Mouse (Mus musculus) embryonic facial prominence, embryonic 12.5 days (tissue): ENCODE data around the gene 3425401B19Rik. TPM values are rescaled to one million over a fixed set of nuclear protein-coding genes. Genes with fewer than 3 reads are reported as not detected.

Experiments
- ATAC-seq: fragments of 200-750 bp; cut with Nextera tagmentation; 2 replicates; pipeline ENCODE4 v1.8.0; 2017; ENCODE audit not compliant: insufficient number of reproducible peaks, insufficient read depth, low FRiP score, low TSS enrichment
- H3K27ac ChIP-seq: fragments of 300-500 bp; sonication (generic); 2 replicates; pipeline ENCODE4 v1.5.1; 2016; ENCODE audit warnings: mild to moderate bottlenecking
- H3K27me3 ChIP-seq: fragments of 300-500 bp; sonication (generic); 2 replicates; pipeline ENCODE4 v1.6.1; 2016; ENCODE audit warnings: mild to moderate bottlenecking, moderate library complexity
- H3K36me3 ChIP-seq: fragments of 300-500 bp; sonication (generic); 2 replicates; pipeline ENCODE4 v1.6.1; 2016; ENCODE audit warnings: mild to moderate bottlenecking
- H3K4me1 ChIP-seq: fragments of 300-500 bp; sonication (generic); 2 replicates; pipeline ENCODE4 v1.6.1; 2016
- H3K4me2 ChIP-seq: fragments of 300-500 bp; sonication (generic); replicated peaks from 2 replicates; pipeline ENCODE4 v1.6.1; 2016; ENCODE audit warnings: mild to moderate bottlenecking, moderate library complexity
- H3K4me3 ChIP-seq: fragments of 300-500 bp; sonication (generic); 2 replicates; pipeline ENCODE4 v1.5.1; 2016; ENCODE audit warnings: mild to moderate bottlenecking
- H3K9ac ChIP-seq: fragments of 300-500 bp; sonication (generic); 2 replicates; pipeline ENCODE4 v1.6.1; 2016; ENCODE audit warnings: mild to moderate bottlenecking, moderate library complexity
- H3K9me3 ChIP-seq: fragments of 300-500 bp; sonication (generic); 2 replicates; pipeline ENCODE4 v1.6.1; 2016; ENCODE audit warnings: mild to moderate bottlenecking, moderate library complexity
- WGBS: fragments of 180-500 bp; shearing (Covaris S2); methylation state at CpG from one replicate; pipeline ENCODE4 v1.1.7; 2016; 5-methylcytosine and 5-hydroxymethylcytosine counted together
- polyA plus RNA-seq: library from polyadenylated mRNA; unstranded; fragments of >200 nt; fragmentation: Nextera tagmentation; extraction: Ambion mirVana; gene quantifications from 2 replicates; pipeline ENCODE4 v1.2.1, GENCODE M21; 2016

Gene 3425401B19Rik
- 0.37 and 0.47 TPM in 2 replicates for polyA plus RNA-seq

DNA sequence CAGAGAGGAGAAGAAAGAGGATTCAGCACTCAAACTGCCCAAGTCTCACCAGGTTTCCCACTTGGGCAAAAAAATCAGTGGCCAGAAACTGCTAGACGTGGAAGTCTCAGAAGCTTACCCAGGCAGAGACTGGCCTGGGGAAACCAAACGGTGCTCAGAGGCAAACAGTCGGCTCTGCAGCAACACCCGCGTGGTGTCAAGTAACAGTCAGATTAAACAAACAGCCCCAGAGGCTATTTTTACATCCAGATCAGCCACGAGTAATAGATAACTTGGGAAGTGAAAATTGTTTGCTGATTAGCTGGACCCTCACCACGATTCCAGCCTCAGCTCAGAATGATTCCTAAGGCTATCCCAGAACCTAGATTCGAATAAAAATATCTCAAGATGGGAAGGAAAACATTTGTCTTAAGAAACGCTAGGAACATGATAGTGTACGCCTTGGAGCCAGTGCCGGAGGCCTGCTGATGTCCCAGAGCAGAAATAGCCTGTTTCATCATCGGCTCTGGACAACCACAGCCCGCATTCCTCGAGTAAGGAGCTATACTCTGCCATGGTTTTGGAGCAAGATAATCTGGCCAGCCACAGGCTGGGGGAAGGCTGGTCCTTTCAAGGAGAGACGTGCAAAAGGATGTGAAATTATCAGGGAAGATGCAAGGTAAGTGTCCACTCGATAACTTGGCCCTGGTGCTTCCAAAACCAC lies at the start of gene 3425401B19Rik:
Gene 3425401B19Rik, minus strand, starts transcription at position 170 of the 703 bp plus-strand sequence.
- H3K36me3 ChIP-seq, result no peaks in the 10 kb centered on the region
- no peak within 1 kb of the TSS for H3K4me2 ChIP-seq
- no peaks in the 10 kb centered on the region for H3K9me3 ChIP-seq
- no peak within 1 kb of the TSS for H3K4me3 ChIP-seq
- peaks cover 15% of the 10 kb centered on the region for H3K4me1 ChIP-seq
- no peak for ATAC-seq
- no peak within 1 kb of the TSS for H3K27ac ChIP-seq
- H3K9ac ChIP-seq, result no peak within 1 kb of the TSS
- WGBS, result 36% methylated on average over 16 of the region's 16 CpGs
- H3K27me3 ChIP-seq, result no peaks in the 10 kb centered on the region

DNA sequence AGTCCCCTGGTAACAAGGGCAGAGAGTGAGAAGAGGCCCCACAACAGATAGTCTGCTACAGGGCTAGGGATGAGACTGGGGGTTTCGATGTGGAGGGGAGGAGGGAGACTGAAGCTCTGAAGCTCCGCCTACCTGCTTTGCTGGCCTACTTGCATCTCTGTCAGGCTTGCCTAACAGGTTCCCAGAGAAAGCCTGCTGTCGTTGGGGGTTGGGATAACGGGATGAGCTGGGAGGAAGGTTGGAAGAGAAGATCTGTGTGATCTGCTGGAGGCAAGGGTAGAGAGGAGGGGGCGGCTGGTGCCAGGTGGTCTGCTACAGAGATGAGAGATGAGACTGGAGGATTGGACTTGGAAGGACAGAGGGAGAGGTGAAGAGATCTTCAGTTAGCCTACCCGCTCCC lies 47.9 kb upstream of the 3425401B19Rik start:
- H3K4me1 ChIP-seq, result no peaks in the 10 kb centered on the region
- 30% methylated on average over 6 of the region's 6 CpGs for WGBS
- H3K9me3 ChIP-seq, result no peaks in the 10 kb centered on the region
- H3K9ac ChIP-seq, result no peak overlapping the region
- ATAC-seq, result no peak
- no peak overlapping the region for H3K4me2 ChIP-seq
- H3K4me3 ChIP-seq, result no peak overlapping the region
- no peaks in the 10 kb centered on the region for H3K27me3 ChIP-seq
- H3K27ac ChIP-seq, result no peak overlapping the region
- H3K36me3 ChIP-seq, result no peaks in the 10 kb centered on the region

DNA sequence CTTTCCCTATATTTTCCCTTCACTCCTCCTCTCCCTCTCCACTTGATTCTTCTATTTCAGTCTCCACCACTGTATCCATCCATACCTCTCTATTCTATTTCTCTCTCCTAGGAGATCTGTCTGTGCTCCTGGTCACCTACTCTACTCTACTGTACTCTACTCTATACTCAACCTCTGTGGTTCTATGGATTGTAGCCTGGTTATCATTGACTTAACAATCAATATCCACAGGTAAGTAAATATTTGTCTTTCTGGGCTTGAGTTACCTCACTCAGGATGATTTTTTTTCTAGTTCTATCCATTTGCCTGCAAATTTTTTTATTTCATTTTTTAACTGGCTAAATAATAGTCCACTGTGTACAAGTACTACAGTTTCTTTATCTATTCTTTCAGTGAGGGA lies 41.8 kb upstream of the 3425401B19Rik start:
- H3K9ac ChIP-seq, result no peak overlapping the region
- no peaks in the 10 kb centered on the region for H3K36me3 ChIP-seq
- H3K27me3 ChIP-seq, result no peaks in the 10 kb centered on the region
- no peaks in the 10 kb centered on the region for H3K4me1 ChIP-seq
- H3K9me3 ChIP-seq, result no peaks in the 10 kb centered on the region
- H3K4me2 ChIP-seq, result no peak overlapping the region
- ATAC-seq, result no peak
- no peak overlapping the region for H3K27ac ChIP-seq
- no peak overlapping the region for H3K4me3 ChIP-seq

DNA sequence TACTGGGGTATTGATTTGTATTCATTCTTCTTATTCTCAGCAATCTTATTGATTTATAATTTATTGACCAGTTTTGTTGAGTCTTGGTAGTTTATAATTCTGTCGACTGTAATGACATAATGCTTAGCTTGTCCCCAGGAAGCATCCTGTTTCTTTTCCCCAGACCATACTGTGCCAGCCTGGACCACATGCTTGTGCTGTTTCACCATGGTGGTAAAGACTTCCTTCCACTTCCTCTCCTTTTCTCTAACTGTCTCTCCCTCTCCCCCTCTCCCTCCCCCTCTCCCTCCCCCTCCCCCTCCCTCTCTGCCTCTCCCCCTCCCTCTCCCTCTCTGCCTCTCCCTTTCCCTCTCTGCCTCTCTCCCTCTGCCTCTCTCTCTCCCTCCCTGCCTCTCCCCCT lies 36.4 kb upstream of the 3425401B19Rik start:
- H3K9me3 ChIP-seq, result no peaks in the 10 kb centered on the region
- H3K27ac ChIP-seq, result no peak overlapping the region
- ATAC-seq, result no peak
- no peak overlapping the region for H3K9ac ChIP-seq
- no peaks in the 10 kb centered on the region for H3K27me3 ChIP-seq
- WGBS, result 38% methylated on average over 1 of the region's 1 CpGs
- no peak overlapping the region for H3K4me3 ChIP-seq
- H3K36me3 ChIP-seq, result no peaks in the 10 kb centered on the region
- H3K4me2 ChIP-seq, result no peak overlapping the region
- H3K4me1 ChIP-seq, result no peaks in the 10 kb centered on the region

DNA sequence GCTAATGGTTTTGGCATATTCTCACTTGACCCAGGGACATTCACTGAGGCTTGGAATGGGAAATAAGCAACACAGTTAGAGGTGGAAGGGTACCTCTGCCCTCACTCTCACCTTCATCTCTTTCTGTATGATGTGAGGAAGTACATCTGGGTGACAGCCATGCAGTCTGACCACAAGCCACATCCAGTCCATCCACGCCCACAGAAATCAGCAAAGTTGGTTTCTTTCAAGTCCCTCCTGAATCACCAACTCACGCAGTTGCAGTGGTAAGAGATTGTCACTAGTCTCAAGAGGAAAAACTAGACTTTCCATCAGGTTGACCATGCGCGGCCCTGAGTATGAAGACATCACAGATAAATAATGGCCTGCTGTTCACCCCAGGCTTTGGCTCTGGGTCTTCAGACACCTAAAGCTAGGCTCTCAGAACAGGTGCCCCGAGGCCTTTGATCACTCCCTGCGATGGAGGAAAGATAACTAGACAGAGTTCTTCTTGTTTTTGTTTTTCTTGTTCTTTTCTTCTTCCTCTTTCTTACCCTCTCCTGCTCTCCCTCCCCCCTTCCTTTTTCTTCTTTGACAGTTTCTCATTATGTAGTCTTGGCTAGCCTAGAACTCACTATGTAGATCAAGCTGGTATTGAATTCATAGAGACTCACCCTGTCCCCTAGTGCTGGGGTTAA lies 31.8 kb upstream of the 3425401B19Rik start:
- no peak overlapping the region for H3K4me3 ChIP-seq
- no peak for ATAC-seq
- no peaks in the 10 kb centered on the region for H3K36me3 ChIP-seq
- no peak overlapping the region for H3K27ac ChIP-seq
- H3K27me3 ChIP-seq, result no peaks in the 10 kb centered on the region
- no peak overlapping the region for H3K4me2 ChIP-seq
- H3K4me1 ChIP-seq, result no peaks in the 10 kb centered on the region
- no peak overlapping the region for H3K9ac ChIP-seq
- H3K9me3 ChIP-seq, result no peaks in the 10 kb centered on the region
- 85% methylated on average over 6 of the region's 6 CpGs for WGBS

DNA sequence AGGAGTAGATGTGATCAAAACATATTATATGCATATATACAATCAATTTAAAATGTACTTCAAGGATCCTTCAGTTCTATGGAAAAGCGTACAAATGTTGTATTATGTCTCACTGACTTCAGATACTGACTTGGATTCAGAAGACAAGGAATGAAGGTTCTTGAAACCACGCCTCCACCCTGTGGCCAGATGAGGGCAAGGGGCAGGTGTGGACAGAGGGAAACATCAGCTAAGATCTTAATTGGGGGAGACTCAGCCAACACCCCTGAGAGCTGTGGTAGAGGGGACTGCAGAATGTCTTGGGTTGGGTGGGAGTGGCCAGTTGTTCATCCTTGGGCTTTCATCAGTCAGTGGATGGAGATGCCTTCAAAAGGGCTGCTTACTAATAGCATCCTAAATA lies 30.4 kb upstream of the 3425401B19Rik start:
- Histone ChIP-seq H3K4me2 (no peak overlapping the region), H3K4me1 (no peaks in the 10 kb centered on the region), H3K9me3 (no peaks in the 10 kb centered on the region), H3K4me3 (no peak overlapping the region), H3K36me3 (no peaks in the 10 kb centered on the region), H3K27me3 (no peaks in the 10 kb centered on the region), H3K9ac (no peak overlapping the region), H3K27ac (no peak overlapping the region)
- no peak for ATAC-seq
- 88% methylated on average over 2 of the region's 2 CpGs for WGBS

DNA sequence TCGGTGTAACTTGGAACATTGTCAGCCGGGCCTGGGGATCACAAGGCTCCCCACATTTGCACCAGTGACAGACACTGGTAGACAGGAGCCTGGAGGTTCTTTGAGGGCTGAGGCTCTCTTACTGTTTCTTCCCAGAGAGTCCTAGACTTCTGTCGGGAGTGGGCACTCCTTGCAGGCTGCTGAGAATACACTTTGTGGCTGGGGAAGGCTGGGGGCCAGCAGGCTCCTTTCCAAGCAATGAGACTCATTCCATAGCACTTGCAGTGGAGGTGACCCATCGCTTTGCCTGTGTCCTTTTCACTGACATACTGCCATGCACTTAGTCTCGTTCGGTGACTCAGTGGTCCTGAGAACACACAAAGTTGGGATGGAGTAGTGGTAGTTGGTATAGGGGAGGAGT lies 30.0 kb upstream of the 3425401B19Rik start:
- no peak overlapping the region for H3K4me3 ChIP-seq
- no peak overlapping the region for H3K4me2 ChIP-seq
- no peak overlapping the region for H3K9ac ChIP-seq
- H3K27me3 ChIP-seq, result no peaks in the 10 kb centered on the region
- ATAC-seq, result no peak
- WGBS, result 89% methylated on average over 6 of the region's 6 CpGs
- no peaks in the 10 kb centered on the region for H3K4me1 ChIP-seq
- H3K36me3 ChIP-seq, result no peaks in the 10 kb centered on the region
- no peaks in the 10 kb centered on the region for H3K9me3 ChIP-seq
- H3K27ac ChIP-seq, result no peak overlapping the region

DNA sequence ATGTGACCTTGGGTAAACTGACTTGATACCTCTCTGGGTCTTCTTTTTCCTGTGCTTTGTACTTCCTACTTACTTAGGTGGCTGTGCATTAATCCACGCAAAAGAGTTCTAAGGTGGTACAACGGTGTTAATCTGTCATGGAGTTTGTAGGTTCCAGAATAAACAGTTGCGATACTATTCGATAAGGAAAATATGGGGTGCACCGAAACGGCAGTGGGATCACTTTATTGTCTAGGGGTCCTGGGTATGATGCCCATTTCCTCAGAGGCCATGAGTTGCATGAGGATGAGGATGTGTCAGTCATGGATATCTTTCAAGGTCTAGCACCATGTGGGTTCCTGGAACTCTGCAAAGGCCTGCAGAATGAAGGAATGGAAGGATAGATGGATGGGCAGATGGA lies 24.8 kb upstream of the 3425401B19Rik start:
- 93% methylated on average over 6 of the region's 6 CpGs for WGBS
- no peak for ATAC-seq

DNA sequence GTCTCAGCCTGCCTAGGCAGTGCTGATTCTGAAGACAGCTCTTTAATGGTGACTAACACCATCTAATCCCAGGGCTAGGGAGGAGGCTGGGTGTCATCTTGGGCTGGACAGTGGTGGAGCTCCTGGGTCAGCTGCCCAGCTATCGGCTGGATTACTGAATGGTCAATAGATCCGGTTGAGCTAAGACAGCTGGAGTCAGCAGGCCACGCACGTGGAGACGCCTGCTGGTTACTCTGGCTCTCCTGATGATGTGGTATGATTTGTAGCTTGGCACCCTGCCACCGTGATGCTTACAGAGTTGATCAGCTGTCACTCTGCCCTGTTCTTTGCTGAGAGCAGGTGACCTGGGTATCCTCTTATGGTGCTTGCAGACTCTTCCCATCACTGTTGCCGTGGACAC lies 23.7 kb upstream of the 3425401B19Rik start:
- H3K4me3 ChIP-seq, result no peak overlapping the region
- 74% methylated on average over 7 of the region's 7 CpGs for WGBS
- no peak overlapping the region for H3K4me2 ChIP-seq
- no peaks in the 10 kb centered on the region for H3K27me3 ChIP-seq
- H3K9ac ChIP-seq, result no peak overlapping the region
- H3K36me3 ChIP-seq, result no peaks in the 10 kb centered on the region
- no peak for ATAC-seq
- no peaks in the 10 kb centered on the region for H3K9me3 ChIP-seq
- no peaks in the 10 kb centered on the region for H3K4me1 ChIP-seq
- no peak overlapping the region for H3K27ac ChIP-seq

More for the DNA sequence above, 24.8 kb upstream of the 3425401B19Rik start:
- Histone ChIP-seq H3K36me3 (no peaks in the 10 kb centered on the region), H3K9me3 (no peaks in the 10 kb centered on the region), H3K4me1 (no peaks in the 10 kb centered on the region), H3K4me3 (no peak overlapping the region), H3K9ac (no peak overlapping the region), H3K4me2 (no peak overlapping the region), H3K27me3 (no peaks in the 10 kb centered on the region), H3K27ac (no peak overlapping the region)

DNA sequence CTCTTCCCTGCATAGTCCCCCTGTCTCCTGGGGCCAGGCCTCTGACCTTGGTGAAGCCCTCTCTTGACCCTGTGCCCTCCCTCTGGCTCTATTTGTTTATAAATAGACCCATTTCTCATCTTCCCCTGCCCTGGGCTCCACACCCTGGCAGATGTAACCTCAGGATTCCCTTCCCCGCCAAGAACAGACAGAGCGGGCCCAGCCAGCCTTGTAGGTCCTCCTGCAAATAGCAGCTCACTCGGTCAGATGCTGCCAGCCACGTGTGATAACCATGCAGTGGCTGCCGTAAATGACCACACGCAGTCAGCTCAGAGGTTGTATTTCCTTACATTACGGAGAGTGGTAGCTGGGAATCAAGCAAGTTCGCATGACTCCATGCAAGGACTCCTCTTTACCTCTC lies 22.8 kb upstream of the 3425401B19Rik start:
- no peak overlapping the region for H3K4me3 ChIP-seq
- no peak overlapping the region for H3K4me2 ChIP-seq
- no peaks in the 10 kb centered on the region for H3K27me3 ChIP-seq
- no peak overlapping the region for H3K27ac ChIP-seq
- no peaks in the 10 kb centered on the region for H3K4me1 ChIP-seq
- H3K9ac ChIP-seq, result no peak overlapping the region
- no peaks in the 10 kb centered on the region for H3K36me3 ChIP-seq
- WGBS, result 45% methylated on average over 8 of the region's 8 CpGs
- no peak for ATAC-seq
- H3K9me3 ChIP-seq, result no peaks in the 10 kb centered on the region

DNA sequence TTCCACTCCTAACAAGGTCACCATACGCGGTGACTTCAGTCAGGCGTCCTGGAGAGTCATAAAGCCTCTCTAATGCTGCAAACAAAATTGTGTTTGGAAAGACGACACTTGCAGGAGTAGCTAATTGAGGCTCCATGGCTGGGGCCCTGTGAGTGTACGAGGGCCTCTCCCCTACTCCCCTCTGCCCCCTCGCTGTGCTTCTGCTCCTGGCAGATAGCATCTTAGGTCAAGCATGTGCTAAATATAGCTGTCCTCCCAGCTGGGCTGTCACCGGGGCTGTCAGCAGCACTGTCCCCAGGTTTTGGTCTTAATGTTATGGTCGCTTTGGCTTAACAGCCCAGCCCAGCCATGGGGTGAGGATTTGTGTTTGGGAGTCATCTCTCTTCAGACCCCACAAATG lies 15.9 kb upstream of the 3425401B19Rik start:
- Histone ChIP-seq H3K27me3 (no peaks in the 10 kb centered on the region), H3K9me3 (no peaks in the 10 kb centered on the region), H3K27ac (no peak overlapping the region), H3K36me3 (no peaks in the 10 kb centered on the region), H3K4me3 (no peak overlapping the region), H3K4me1 (peaks cover 6% of the 10 kb centered on the region; the same call in 1 of the 2 replicates), H3K9ac (no peak overlapping the region), H3K4me2 (no peak overlapping the region)
- no peak for ATAC-seq
- WGBS, result 37% methylated on average over 8 of the region's 8 CpGs

DNA sequence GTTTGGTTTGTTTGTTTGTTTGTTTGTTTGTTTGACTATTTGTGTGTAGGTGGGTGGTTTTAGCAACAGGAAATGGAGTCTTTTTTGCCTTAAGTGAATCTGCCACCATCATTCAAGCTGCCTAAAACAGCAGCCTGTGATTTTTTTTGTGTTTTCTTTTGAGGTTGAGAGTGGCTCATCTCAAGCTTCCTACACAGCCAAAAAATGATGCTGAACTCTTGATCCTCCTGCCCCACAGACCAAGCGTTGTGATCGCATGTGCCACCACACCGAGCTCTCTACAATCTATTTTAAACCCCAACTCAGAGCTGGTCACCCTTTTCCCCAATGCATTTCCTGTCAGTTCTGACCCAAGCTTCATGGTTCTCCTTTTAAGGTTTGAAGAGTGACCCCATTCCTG lies 13.5 kb upstream of the 3425401B19Rik start:
- no peak overlapping the region for H3K4me3 ChIP-seq
- 85% methylated on average over 3 of the region's 3 CpGs for WGBS

More for the DNA sequence above, 13.5 kb upstream of the 3425401B19Rik start:
- Histone ChIP-seq H3K27me3 (no peaks in the 10 kb centered on the region), H3K4me1 (peaks cover 10% of the 10 kb centered on the region; the same call in 1 of the 2 replicates), H3K4me2 (no peak overlapping the region), H3K36me3 (no peaks in the 10 kb centered on the region), H3K9ac (no peak overlapping the region), H3K9me3 (no peaks in the 10 kb centered on the region), H3K27ac (no peak overlapping the region)
- ATAC-seq, result no peak
